Mouse (Mus musculus) stomach, postnatal 0 days (tissue): ENCODE measurements around the gene Hoxb4. TPM values are rescaled to one million over a fixed set of nuclear protein-coding genes. Genes with fewer than 3 reads are reported as not detected.
A peak's percentile ranks its signal among the peaks of the same experiment; 100 is the strongest.

ENCODE experiments used
- ATAC-seq: fragments of 200-750 bp; cut with Nextera tagmentation; 2 replicates; pipeline ENCODE4 v1.8.0; 2017; ENCODE audit not compliant: low FRiP score, low TSS enrichment
- DNase-seq: peaks from one replicate; pipeline ENCODE4 v3.0.0-alpha.2; 2016; ENCODE audit warnings: low spot score
- H3K27ac ChIP-seq: fragments of 300-500 bp; sonication (generic); replicated peaks from 2 replicates; pipeline ENCODE4 v1.5.1; 2014; ENCODE audit warnings: mild to moderate bottlenecking, control low read depth
- H3K27me3 ChIP-seq: fragments of 300-500 bp; sonication (generic); 2 replicates; pipeline ENCODE4 v1.6.1; 2014; ENCODE audit warnings: low read length; ENCODE audit not compliant: control insufficient read depth, insufficient read depth
- H3K36me3 ChIP-seq: fragments of 300-500 bp; sonication (generic); 2 replicates; pipeline ENCODE4 v1.6.1; 2014; ENCODE audit warnings: low read length, mixed read lengths; ENCODE audit not compliant: control insufficient read depth, insufficient read depth
- H3K4me1 ChIP-seq: fragments of 300-500 bp; sonication (generic); replicated peaks from 2 replicates; pipeline ENCODE4 v1.6.1; 2014; ENCODE audit warnings: antibody characterized with exemption; ENCODE audit not compliant: control insufficient read depth, insufficient read depth
- H3K4me2 ChIP-seq: fragments of 300-500 bp; sonication (generic); replicated peaks from 2 replicates; pipeline ENCODE4 v1.6.1; 2014; ENCODE audit warnings: low read depth, mild to moderate bottlenecking, control low read depth, moderate library complexity
- H3K4me3 ChIP-seq: fragments of 300-500 bp; sonication (generic); 2 replicates; pipeline ENCODE4 v1.5.1; 2014; ENCODE audit warnings: low read depth, low read length, control low read depth
- H3K9ac ChIP-seq: fragments of 300-500 bp; sonication (generic); 2 replicates; pipeline ENCODE4 v1.6.1; 2014; ENCODE audit warnings: mild to moderate bottlenecking, low read length, control low read depth, mixed read lengths
- H3K9me3 ChIP-seq: fragments of 300-500 bp; sonication (generic); 2 replicates; pipeline ENCODE4 v1.6.1; 2016; ENCODE audit warnings: low read length; ENCODE audit not compliant: control insufficient read depth
- CTCF ChIP-seq: IDR thresholded peaks from 2 replicates; pipeline ENCODE4 v1.5.1; 2016; ENCODE audit warnings: antibody characterized with exemption, low read depth, mild to moderate bottlenecking, moderate library complexity
- EP300 ChIP-seq: optimal IDR thresholded peaks from 2 replicates; pipeline ENCODE3; 2016; ENCODE audit warnings: antibody characterized with exemption
- WGBS: fragments of 180-500 bp; shearing (Covaris S2); extraction: QIAGEN DNeasy Blood & Tissue Kit; methylation state at CpG from one replicate; pipeline ENCODE4 v1.1.7; 2014; 5-methylcytosine and 5-hydroxymethylcytosine counted together
- polyA plus RNA-seq: library from polyadenylated mRNA; unstranded; fragments of >200 nt; fragmentation: Nextera tagmentation; extraction: Ambion mirVana; gene quantifications from 2 replicates; pipeline ENCODE4 v1.2.1, GENCODE M21; 2015

Gene Hoxb4
- polyA plus RNA-seq, 1 experiment from 2014 or later, result 1.6 TPM

DNA sequence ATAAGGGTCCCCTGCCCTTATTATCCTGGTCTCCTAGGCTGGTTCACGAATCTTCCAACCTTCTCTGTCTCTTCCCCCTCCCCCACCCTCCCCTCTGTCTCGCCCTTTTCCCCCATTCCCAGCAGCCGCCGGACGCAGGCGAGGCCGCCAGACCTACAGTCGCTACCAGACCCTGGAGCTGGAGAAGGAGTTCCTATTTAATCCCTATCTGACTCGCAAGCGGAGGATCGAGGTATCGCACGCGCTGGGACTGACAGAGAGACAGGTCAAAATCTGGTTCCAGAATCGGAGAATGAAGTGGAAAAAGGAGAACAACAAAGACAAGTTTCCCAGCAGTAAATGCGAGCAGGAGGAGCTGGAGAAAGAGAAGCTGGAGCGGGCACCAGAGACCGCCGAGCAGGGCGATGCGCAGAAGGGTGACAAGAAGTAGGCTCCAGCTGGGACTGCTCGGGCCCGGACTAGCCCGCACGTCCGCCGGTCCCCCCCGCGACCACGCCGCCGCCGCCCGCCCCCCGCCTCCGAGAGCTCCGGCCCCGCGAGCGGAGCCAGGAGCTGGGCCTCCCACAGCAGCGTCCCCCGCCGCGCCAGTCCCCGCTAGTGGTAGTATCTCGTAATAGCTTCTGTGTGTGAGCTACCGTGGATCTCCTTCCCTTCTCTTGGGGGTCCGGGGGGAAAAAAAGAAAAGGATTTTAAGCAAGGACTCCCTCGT, 33.9 kb upstream of the Hoxb4 start:
- peak; percentile 41 for ATAC-seq
- peak; percentile 45; the same call in 1 of the 2 replicates for TF ChIP-seq CTCF
- TF ChIP-seq EP300, result no peak
- H3K27me3 ChIP-seq, result peaks cover 32% of the 10 kb centered on the region

GRCm38 (mm10) chr11:96284774-96285734, 33.0 kb upstream of the Hoxb4 start:
- peak; percentile 54 for ATAC-seq
- Histone ChIP-seq H3K4me2 (peak overlapping the region; percentile 68), H3K27me3 (peaks cover 25% of the 10 kb centered on the region), H3K27ac (peak overlapping the region; percentile 88), H3K9ac (peak overlapping the region; percentile 60), H3K4me3 (peak overlapping the region; percentile 45), H3K36me3 (no peaks in the 10 kb centered on the region), H3K4me1 (0 out of 2 replicates have a peak, but pooled peaks cover 2% of the 10 kb centered on the region), H3K9me3 (no peaks in the 10 kb centered on the region)
- WGBS, result 3% methylated on average over 34 of the region's 37 CpGs
- no peak for TF ChIP-seq EP300
- no peak for TF ChIP-seq CTCF
- no peak for DNase-seq

More for the DNA sequence above, 33.9 kb upstream of the Hoxb4 start:
- H3K4me1 ChIP-seq, result 0 out of 2 replicates have a peak, but pooled peaks cover 2% of the 10 kb centered on the region
- peak overlapping the region; percentile 88 for H3K27ac ChIP-seq
- peak; percentile 54 for DNase-seq
- H3K36me3 ChIP-seq, result no peaks in the 10 kb centered on the region
- no peaks in the 10 kb centered on the region for H3K9me3 ChIP-seq
- peak overlapping the region; percentile 68 for H3K4me2 ChIP-seq
- WGBS, result under 1% methylated on average over 43 of the region's 49 CpGs
- peak overlapping the region; percentile 60 for H3K9ac ChIP-seq
- peak overlapping the region; percentile 45 for H3K4me3 ChIP-seq

DNA sequence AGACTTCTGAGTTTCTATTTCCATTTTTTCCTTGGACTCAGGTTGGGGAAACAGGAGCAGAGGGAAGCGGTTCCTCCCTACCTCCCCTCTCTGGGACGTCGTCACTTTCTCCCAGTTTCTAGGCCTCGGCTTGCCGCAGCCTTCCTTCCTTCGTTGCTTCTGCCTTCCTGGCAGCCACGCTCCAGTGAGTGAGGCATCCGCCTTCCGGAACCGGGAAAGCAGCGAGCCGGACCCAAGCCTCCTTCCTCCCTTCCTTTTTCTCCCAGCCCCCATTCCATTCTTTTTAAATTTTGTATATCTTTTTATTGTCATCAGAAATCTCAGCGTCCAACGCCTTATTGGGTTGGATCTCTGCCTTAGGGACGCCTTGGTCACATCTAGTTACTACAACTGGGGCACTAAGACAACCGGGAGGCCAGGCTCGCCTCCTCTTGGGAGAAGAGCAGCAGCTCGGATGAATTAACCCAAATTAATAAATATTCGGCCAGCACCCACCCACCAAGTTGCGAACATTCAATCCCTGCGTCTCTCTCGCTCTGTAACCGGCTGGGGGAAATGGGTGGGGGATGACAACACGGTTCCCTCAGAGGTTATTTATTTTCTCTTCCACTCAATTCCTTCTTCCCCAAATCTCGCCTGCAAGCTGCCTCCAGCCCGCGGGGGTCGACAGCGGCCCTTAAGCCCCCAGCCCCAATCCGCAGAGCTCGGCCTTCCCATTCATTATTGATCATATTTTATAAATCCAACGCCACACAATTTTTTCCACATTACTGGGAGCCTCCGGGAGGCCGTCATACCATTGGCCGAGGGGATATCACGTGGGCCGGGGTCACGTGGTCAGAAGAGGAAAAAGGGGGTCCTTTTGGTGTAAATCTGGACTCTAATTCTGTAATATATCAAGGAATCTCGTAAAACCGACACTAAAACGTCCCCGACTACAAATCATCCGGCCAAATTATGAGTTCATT, 32.0 kb upstream of the Hoxb4 start, which contains the start of gene Hoxb7:
Hoxb7 (plus strand) TSS at position 853 of the 968 bp plus-strand sequence.
- Histone ChIP-seq H3K27me3 (peaks cover 22% of the 10 kb centered on the region), H3K4me2 (peak within 1 kb of the TSS; percentile 68), H3K27ac (peak within 1 kb of the TSS; percentile 88), H3K36me3 (no peaks in the 10 kb centered on the region), H3K9me3 (no peaks in the 10 kb centered on the region), H3K4me3 (peak within 1 kb of the TSS; percentile 45), H3K4me1 (0 out of 2 replicates have a peak, but pooled peaks cover 2% of the 10 kb centered on the region), H3K9ac (peak within 1 kb of the TSS; percentile 67)
- DNase-seq (no peak), ATAC-seq (no peak; the same call in 1 of the 2 replicates)
- no peak for TF ChIP-seq EP300
- no peak for TF ChIP-seq CTCF
- 1% methylated on average over 43 of the region's 43 CpGs for WGBS

- Histone ChIP-seq H3K27ac (peak overlapping the region; percentile 88), H3K4me1 (0 out of 2 replicates have a peak, but pooled peaks cover 2% of the 10 kb centered on the region), H3K9me3 (no peaks in the 10 kb centered on the region), H3K4me3 (peak overlapping the region; percentile 45), H3K27me3 (peaks cover 22% of the 10 kb centered on the region), H3K36me3 (no peaks in the 10 kb centered on the region), H3K9ac (peak overlapping the region; percentile 67), H3K4me2 (peak overlapping the region; percentile 68)
- WGBS, result under 1% methylated on average over 55 of the region's 55 CpGs
- no peak for DNase-seq
- TF ChIP-seq CTCF, result no peak
- no peak for TF ChIP-seq EP300
- ATAC-seq, result peak; percentile 16; the same call in 1 of the 2 replicates
These were observed 31.2 kb upstream of the Hoxb4 start for GRCm38 (mm10) chr11:96286739-96287385.
